Mouse (Mus musculus): ENCODE results near the gene Nr2c2ap.
A peak's percentile ranks its signal among the peaks of the same experiment; 100 is the strongest.

Gene Nr2c2ap

DNA sequence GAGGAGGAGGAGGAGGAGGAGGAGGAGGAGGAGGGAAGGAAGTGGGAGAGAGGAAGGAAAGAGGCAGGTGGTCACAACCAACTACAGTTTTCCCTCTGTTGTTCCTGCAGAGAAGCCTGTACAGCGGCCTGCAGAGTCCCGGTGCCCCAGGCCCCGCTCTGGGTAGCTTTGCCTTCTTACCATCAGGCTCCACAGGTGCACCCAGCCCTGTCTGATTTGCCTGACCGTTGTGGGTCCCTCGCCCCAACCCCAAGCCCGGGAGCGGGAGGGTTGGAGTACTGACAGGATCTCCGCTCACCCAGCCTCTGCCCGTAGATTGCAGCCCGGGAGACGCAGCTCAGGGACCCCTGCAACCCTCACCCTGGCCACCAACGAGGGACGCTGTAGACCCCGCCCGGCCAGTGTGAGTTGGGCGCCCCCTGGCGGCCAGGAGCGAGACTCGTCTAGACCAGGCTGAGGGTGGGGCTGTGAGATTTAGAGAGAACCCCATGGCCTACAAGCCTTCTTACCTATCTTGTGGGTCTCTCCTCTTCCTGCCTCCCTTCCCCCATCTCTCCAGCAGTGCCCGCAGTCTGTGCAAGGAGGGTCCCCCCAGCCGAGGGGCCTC lies 35.5 kb downstream of the Nr2c2ap start:
- DNase-seq (ENCODE audit: low spot score), result peak; percentile 90

DNA sequence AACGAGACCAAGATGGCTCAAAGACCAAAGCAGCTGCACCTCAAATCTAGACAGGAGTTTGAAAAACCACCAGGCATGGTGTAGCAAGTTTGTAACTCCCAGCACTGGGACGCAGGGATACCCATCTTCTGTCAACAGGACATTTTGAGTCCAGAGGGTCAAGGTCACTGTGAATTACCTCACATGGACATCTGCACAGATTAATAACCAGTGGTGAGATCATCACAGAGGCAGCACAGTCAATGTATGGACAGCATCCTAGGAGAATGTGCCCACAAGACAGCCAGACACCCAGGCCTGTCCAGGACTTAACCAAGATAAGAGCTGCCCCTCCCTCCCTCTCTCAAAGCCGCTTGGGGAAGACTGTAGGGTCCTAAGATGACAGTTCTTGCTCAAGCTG lies 39.0 kb downstream of the Nr2c2ap start:
- DNase-seq (ENCODE audit: low spot score), result no peak

DNA sequence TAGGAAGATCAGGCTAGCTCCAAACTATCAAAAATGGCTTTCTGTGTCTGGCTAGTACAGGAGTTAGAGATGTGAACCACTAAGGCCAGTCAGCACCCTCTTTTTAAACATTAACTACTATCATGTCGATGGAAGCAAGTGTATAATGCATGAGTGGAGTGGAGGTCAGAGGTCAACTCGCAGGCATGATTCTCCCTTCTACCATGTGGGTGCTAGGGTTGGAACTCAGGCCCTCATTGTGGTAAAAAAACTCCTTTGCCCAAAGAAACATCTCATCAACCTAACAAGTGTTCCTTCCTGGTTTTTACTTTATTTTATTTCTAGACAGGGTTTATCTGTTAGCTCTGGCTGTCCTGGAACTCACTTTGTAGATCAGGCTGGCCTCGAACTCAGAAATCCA lies 39.6 kb downstream of the Nr2c2ap start:
- DNase-seq (ENCODE audit: low spot score), result no peak

DNA sequence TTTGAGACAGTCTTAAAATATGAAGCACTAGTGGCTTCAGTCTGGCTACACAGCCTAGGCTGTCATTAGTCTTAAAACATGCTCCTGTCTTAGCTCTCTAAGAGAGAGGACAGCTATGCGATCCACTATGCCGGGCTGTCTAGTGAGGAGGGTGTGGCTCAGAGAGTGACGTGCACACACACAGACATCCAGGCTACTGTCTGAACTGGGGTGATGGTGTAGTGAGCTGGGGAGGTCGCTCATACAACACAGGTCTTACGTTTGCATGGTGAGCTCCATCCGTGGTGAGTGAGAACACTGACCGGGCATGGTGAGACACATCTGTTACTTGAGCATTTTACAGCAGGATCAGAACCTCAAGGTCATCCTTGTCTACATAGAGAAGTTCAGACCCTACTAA lies 40.1 kb downstream of the Nr2c2ap start:
- DNase-seq (ENCODE audit: low spot score), result no peak

DNA sequence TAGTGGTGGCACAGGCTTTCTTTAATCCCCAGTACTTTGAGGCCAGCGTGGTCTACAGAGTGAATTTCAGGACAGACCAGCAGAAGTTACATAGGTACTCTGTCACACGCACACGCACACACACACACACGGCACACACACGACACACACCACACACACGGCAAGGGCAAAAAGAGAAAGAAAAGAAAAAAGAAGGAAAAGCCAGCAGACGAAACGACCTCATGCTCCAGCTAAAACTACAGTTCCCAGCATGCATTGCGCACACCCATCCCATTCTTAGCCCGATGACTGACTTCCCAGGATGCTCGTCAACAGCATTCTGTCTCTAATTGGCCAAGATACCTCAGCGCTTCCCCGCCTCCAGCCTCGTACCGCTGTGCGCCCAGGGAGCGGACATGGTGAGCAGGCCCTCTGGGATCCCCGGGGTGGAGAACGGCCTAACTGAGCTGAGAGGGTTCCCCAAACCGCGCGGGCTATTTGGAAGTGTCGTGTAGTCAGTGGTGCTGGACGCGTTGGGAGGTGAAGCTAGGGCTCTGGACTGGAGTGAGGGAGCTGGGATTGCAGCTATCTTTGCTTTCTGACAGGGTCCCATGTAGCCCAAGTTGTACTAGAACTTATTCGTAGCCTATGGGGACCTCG lies 41.0 kb downstream of the Nr2c2ap start, which contains the start of gene Tmem161a:
Gene Tmem161a (plus strand): TSS at position 314 of the 639 bp plus-strand sequence.
- DNase-seq (ENCODE audit: low spot score), result peak; percentile 97

DNA sequence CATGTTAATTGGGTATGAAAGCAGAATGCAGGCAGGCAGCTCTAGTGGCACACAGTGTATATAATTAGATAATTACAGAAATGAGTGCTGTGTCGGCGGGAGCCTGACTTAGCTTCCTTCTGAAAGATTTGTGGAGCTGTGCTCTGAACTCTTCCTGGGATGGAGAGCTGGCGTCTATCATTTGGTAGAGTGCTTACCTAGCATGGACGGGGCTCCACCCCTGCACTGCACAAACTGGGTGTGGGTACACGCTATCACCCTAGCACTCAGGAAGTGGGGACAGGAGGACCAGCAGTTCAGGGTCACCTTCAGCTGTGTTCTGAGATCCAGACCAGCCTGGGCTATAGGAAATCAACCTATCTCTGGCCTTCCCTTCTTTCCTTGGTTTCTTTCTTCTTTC lies 42.2 kb downstream of the Nr2c2ap start:
- DNase-seq (ENCODE audit: low spot score), result no peak

DNA sequence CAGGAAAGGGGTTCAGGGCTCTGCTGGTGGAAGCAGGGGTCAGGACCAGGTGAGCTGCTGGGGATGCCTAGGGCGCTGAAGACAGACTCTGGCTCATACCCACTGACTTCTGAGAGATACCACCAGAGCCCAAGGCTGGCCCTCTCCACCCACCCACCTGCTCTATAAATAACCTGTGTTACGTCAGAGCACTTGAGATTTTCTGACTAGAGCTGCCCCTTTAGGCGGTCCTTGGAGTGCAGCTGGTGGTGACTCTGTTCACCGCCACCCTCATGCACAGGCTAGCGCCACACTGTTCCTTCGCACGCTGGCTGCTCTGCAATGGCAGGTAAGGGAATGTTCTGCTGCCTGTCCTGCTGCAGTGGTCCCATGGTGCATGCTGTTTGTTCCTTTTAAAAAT lies 42.9 kb downstream of the Nr2c2ap start:
- DNase-seq (ENCODE audit: low spot score), result no peak

DNA sequence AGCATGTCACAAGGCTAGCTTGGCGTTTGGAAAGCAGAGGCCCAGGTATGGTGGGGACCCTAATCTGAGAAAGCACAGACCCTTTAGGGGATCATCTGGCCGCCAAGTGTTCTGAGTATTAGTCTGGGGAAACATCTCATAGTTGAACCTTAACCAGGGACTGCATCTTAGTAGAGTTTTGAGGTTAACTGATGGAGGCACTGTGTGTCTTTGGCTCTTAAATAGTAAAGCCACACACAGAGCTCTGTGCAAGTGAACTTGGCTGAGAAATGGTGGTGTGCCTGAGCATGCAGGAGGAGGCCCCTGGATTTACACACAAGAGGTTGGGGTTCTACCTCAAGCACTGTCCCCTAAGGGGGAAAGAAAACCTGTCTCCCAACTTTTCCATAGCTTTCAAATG lies 47.1 kb downstream of the Nr2c2ap start:
- DNase-seq (ENCODE audit: low spot score), result no peak

DNA sequence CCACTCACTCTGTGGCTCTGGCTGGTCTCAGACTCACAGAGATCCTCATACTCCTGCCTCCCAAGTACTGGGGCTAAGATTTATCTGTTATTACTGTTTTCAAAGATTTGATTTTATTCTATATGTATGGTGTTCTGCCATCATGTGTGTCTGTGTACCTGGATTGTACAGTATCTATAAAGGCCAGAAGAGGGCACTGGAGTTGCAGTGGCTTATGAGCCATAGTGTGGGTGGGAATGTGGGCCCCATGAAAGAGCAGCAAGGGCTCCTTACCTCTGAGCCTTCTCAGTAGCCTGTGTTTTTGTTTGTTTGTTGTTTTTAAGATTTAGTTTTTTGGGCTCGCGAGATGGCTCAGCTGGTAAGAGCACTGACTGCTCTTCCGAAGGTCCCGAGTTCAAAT lies 47.9 kb downstream of the Nr2c2ap start:
- peak; percentile 26 for DNase-seq (ENCODE audit: low spot score)

DNA sequence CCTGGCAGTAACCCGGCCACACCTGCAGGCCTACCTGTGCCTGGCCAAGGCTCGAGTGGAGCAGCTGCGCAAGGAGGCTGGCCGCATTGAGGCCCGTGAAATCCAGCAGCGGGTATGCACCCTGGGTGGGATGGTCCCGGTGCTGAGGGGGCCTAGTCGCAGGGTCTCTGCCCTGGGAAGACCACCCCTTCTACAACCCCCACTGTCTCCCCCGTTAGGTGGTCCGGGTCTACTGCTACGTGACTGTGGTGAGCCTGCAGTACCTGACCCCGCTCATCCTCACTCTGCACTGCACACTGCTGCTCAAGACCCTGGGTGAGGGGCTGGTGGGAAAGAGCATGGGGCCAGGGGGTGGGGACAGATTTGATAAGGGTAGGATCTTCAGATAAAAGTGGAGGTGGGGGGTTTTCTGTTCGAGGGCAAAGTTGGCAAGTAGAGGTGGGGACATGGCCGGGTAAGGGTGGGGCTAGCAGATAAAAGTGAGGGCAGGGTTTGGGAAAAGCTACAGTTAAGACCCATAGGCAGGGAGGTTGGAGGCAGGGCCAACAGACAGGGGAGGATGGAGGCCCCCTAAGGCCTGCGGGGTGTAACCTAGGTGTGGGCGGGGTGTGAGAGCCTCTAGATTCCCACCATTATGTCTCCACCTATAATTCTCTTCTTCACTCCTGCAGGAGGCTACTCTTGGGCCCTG lies 50.2 kb downstream of the Nr2c2ap start:
- no peak for DNase-seq (ENCODE audit: low spot score)

DNA sequence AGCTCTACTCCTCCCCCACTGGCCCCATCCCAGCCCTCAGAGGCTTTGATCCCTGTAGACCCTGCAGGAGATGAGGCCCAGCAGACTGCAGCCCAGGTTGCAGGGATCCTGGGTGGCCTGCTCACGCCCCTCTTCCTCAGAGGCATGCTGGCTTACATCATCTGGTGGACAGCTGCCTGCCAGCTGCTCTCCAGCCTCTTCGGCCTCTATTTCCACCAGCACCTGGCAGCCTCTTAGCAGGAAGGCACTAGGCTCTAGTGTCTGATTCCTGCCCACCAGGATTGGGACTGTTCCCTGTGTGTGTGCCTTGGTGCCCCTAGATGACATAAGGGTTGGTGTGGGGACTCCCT lies 50.7 kb downstream of the Nr2c2ap start:
- peak; percentile 14 for DNase-seq (ENCODE audit: low spot score)

DNA sequence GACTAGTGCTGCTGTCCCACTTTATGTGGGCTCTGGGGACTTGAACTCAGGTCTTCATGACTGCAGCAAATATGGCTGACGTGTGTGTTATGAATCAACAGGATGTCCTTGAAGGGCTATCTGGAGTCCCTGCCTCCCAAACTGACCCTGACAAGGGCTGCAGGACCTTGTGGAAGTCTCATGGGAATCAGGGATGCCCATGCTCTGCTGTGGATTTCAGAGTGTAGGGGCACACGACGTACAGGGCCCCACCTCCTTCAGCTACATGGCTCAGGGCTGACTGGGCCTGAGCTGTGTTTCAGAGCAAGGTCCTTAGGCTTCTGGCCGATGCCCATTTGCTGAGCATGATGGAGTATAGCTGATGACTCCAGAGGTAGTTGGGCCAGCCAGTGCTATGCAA lies 52.1 kb downstream of the Nr2c2ap start:
- DNase-seq (ENCODE audit: low spot score), result no peak

Data from embryo, embryonic 10.5 days (tissue).